Mouse (Mus musculus): ENCODE measurements around the gene Tmem100. TPM values are rescaled to one million over a fixed set of nuclear protein-coding genes. Genes with fewer than 3 reads are reported as not detected.

The Tmem100 gene
- polyA plus RNA-seq, 1 experiment from 2014 or later, result 5.9 TPM

- 90% methylated on average over 4 of the region's 4 CpGs for WGBS
- Histone ChIP-seq H3K4me1 (peaks cover 13% of the 10 kb centered on the region), H3K27me3 (ENCODE audit: low read depth, poor library complexity, severe bottlenecking) (peaks cover 4% of the 10 kb centered on the region; the same call in 1 of the 2 replicates), H3K27ac (replicated peaks) (no peak overlapping the region), H3K9me3 (replicated peaks) (no peaks in the 10 kb centered on the region), H3K4me3 (no peak overlapping the region), H3K36me3 (no peaks in the 10 kb centered on the region)
- no peak for DNase-seq (ENCODE audit: low spot score)
These were observed 29.5 kb upstream of the Tmem100 start for GRCm38 (mm10) chr11:90000666-90001065.

GRCm38 (mm10) chr11:90001396-90002230, 28.5 kb upstream of the Tmem100 start:
- Histone ChIP-seq H3K4me3 (peak overlapping the region; percentile 71), H3K36me3 (no peaks in the 10 kb centered on the region), H3K4me1 (peaks cover 13% of the 10 kb centered on the region), H3K27me3 (ENCODE audit: low read depth, poor library complexity, severe bottlenecking) (peaks cover 4% of the 10 kb centered on the region; the same call in 1 of the 2 replicates), H3K9me3 (replicated peaks) (no peaks in the 10 kb centered on the region), H3K27ac (replicated peaks) (no peak overlapping the region)
- 91% methylated on average over 10 of the region's 10 CpGs for WGBS
- no peak for DNase-seq (ENCODE audit: low spot score)

GRCm38 (mm10) chr11:90002231-90002986, 27.7 kb upstream of the Tmem100 start, which contains the start of gene Pctp:
Gene Pctp (minus strand): TSS chr11:90002894.
- H3K9me3 ChIP-seq (replicated peaks), result no peaks in the 10 kb centered on the region
- H3K27ac ChIP-seq (replicated peaks), result peak within 1 kb of the TSS; percentile 87
- H3K36me3 ChIP-seq, result no peaks in the 10 kb centered on the region
- peaks cover 4% of the 10 kb centered on the region; the same call in 1 of the 2 replicates for H3K27me3 ChIP-seq (ENCODE audit: low read depth, poor library complexity, severe bottlenecking)
- 16% methylated on average over 35 of the region's 35 CpGs for WGBS
- DNase-seq (ENCODE audit: low spot score), result peak; percentile 91
- H3K4me1 ChIP-seq, result peaks cover 13% of the 10 kb centered on the region
- H3K4me3 ChIP-seq, result peak within 1 kb of the TSS; percentile 71

GRCm38 (mm10) chr11:90002987-90003348, 27.2 kb upstream of the Tmem100 start:
- peak overlapping the region; percentile 87 for H3K27ac ChIP-seq (replicated peaks)
- WGBS, result 11% methylated on average over 8 of the region's 8 CpGs
- H3K4me1 ChIP-seq, result peaks cover 13% of the 10 kb centered on the region

DNA sequence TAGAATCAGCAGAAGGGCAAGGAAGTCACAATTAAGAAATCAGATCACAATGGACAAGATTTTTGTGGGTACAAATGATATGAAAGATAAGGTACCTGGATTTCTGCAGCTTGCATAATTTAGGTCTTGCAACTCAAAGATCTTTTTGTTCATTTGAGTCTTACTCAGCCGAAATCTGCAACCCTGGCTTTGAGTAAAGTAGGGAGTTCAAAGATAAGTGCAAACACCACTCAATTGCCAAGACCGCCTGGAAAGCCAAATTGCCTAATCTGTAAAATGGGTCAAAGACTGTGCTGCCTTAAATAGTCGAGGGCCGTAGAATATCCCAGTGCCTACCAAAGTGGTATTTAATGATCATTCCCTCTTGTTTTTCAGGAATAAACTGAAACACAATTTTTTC, 26.8 kb upstream of the Tmem100 start:
- Histone ChIP-seq H3K27me3 (ENCODE audit: low read depth, poor library complexity, severe bottlenecking) (peaks cover 4% of the 10 kb centered on the region; the same call in 1 of the 2 replicates), H3K9me3 (replicated peaks) (no peaks in the 10 kb centered on the region), H3K4me3 (no peak overlapping the region), H3K27ac (replicated peaks) (no peak overlapping the region), H3K36me3 (no peaks in the 10 kb centered on the region), H3K4me1 (peaks cover 13% of the 10 kb centered on the region)
- DNase-seq (ENCODE audit: low spot score), result no peak
- 91% methylated on average over 4 of the region's 4 CpGs for WGBS

More at GRCm38 (mm10) chr11:90002987-90003348, 27.2 kb upstream of the Tmem100 start:
- Histone ChIP-seq H3K9me3 (replicated peaks) (no peaks in the 10 kb centered on the region), H3K4me3 (peak overlapping the region; percentile 71), H3K27me3 (ENCODE audit: low read depth, poor library complexity, severe bottlenecking) (peaks cover 4% of the 10 kb centered on the region; the same call in 1 of the 2 replicates), H3K36me3 (no peaks in the 10 kb centered on the region)
- no peak for DNase-seq (ENCODE audit: low spot score)

- Histone ChIP-seq H3K4me3 (no peak overlapping the region), H3K36me3 (no peaks in the 10 kb centered on the region), H3K27ac (replicated peaks) (no peak overlapping the region), H3K9me3 (replicated peaks) (no peaks in the 10 kb centered on the region), H3K4me1 (peaks cover 13% of the 10 kb centered on the region), H3K27me3 (ENCODE audit: low read depth, poor library complexity, severe bottlenecking) (peaks cover 4% of the 10 kb centered on the region; the same call in 1 of the 2 replicates)
- 84% methylated on average over 4 of the region's 4 CpGs for WGBS
- no peak for DNase-seq (ENCODE audit: low spot score)
These were observed 24.0 kb upstream of the Tmem100 start for GRCm38 (mm10) chr11:90006111-90006510.

GRCm38 (mm10) chr11:90007791-90008531, 22.2 kb upstream of the Tmem100 start:
- Histone ChIP-seq H3K4me3 (no peak overlapping the region), H3K27ac (replicated peaks) (no peak overlapping the region), H3K27me3 (ENCODE audit: low read depth, poor library complexity, severe bottlenecking) (no peaks in the 10 kb centered on the region), H3K9me3 (replicated peaks) (no peaks in the 10 kb centered on the region), H3K36me3 (no peaks in the 10 kb centered on the region), H3K4me1 (0 out of 2 replicates have a peak, but pooled peaks cover 2% of the 10 kb centered on the region)
- WGBS, result 44% methylated on average over 7 of the region's 7 CpGs
- DNase-seq (ENCODE audit: low spot score), result no peak

- Histone ChIP-seq H3K36me3 (no peaks in the 10 kb centered on the region), H3K4me3 (no peak overlapping the region), H3K27ac (replicated peaks) (no peak overlapping the region), H3K27me3 (ENCODE audit: low read depth, poor library complexity, severe bottlenecking) (no peaks in the 10 kb centered on the region), H3K4me1 (no peaks in the 10 kb centered on the region), H3K9me3 (replicated peaks) (no peaks in the 10 kb centered on the region)
- 90% methylated on average over 6 of the region's 6 CpGs for WGBS
- no peak for DNase-seq (ENCODE audit: low spot score)
These were observed 16.5 kb upstream of the Tmem100 start for GRCm38 (mm10) chr11:90013657-90014056.

- no peaks in the 10 kb centered on the region for H3K4me1 ChIP-seq
- no peaks in the 10 kb centered on the region for H3K9me3 ChIP-seq (replicated peaks)
- H3K4me3 ChIP-seq, result no peak overlapping the region
- DNase-seq (ENCODE audit: low spot score), result no peak
- H3K27ac ChIP-seq (replicated peaks), result no peak overlapping the region
- 71% methylated on average over 7 of the region's 7 CpGs for WGBS
- no peaks in the 10 kb centered on the region for H3K36me3 ChIP-seq
- H3K27me3 ChIP-seq (ENCODE audit: low read depth, poor library complexity, severe bottlenecking), result no peaks in the 10 kb centered on the region
These were observed 14.9 kb upstream of the Tmem100 start for GRCm38 (mm10) chr11:90015281-90015680.

DNA sequence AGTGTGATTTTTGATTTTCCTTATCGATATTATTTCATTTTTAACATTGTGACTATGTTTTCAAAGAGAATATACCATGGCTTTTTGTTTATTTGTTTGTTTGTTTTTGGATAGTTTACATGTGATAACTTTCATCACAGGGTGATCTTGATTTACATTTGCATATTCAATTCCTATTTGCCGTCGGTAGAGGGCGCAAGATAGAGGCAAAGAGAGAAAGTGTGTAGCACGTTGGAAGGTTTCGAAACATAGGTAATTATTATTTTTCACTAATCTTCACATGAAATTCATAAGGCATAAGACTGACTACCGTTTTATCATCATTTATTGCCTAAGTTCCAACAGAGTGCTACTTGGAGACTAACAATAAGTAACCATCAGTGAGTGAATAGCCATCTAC, 11.0 kb upstream of the Tmem100 start:
- 28% methylated on average over 7 of the region's 7 CpGs for WGBS
- DNase-seq (ENCODE audit: low spot score), result no peak
- Histone ChIP-seq H3K36me3 (no peaks in the 10 kb centered on the region), H3K27ac (replicated peaks) (no peak overlapping the region), H3K4me3 (no peak overlapping the region), H3K27me3 (ENCODE audit: low read depth, poor library complexity, severe bottlenecking) (no peaks in the 10 kb centered on the region), H3K4me1 (no peaks in the 10 kb centered on the region), H3K9me3 (replicated peaks) (no peaks in the 10 kb centered on the region)

DNA sequence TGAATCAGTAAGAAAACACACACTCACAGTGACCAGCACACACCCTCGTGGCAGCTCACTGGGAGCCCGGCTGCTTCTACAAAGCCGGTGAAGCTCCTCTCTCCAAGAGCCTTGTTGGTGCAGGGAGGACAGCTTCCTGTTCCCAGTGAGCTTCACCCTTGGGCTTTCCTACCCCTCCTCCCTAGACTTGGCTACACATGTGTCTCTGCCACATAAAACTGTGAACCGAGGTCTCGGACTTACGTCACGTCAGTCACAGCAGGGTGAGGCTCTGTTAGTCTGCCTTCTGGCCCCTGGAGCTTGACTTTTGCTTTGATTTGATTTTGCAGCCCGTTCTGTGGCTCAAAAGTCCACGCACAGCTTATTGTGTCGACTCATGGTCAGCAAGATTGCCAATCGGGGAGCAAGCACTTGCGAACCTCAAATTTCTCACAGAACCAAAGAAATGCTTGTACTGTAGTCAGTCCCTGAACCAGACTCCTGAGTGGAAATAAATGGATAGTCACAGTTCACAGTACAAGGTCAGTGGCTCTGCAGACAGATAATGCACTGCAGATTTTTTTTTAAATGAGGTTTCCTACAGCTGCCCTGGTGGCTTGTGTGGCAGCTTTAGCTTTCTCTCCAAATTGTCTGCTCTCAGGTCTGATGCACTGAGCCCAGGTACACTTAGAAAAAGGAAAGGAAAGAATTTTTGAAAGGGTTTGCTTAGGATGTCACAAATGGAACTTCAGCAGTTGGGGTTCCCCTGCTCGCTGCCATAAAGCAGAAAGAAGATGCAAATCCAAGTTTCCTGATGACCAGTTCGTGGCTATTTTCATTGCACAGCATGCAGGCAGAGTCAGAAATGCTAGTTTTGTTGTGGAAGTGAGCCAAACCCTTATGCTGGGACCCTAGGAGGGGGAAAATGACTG, 4.0 kb upstream of the Tmem100 start:
- WGBS, result 68% methylated on average over 14 of the region's 14 CpGs
- peaks cover 26% of the 10 kb centered on the region for H3K4me1 ChIP-seq
- H3K36me3 ChIP-seq, result no peaks in the 10 kb centered on the region
- H3K27ac ChIP-seq (replicated peaks), result no peak overlapping the region
- peak; percentile 14 for DNase-seq (ENCODE audit: low spot score)
- no peaks in the 10 kb centered on the region for H3K9me3 ChIP-seq (replicated peaks)
- no peak overlapping the region for H3K4me3 ChIP-seq
- peaks cover 21% of the 10 kb centered on the region for H3K27me3 ChIP-seq (ENCODE audit: low read depth, poor library complexity, severe bottlenecking)

All from midbrain, embryonic 10.5 days (tissue).